In the genomic region with DNA sequence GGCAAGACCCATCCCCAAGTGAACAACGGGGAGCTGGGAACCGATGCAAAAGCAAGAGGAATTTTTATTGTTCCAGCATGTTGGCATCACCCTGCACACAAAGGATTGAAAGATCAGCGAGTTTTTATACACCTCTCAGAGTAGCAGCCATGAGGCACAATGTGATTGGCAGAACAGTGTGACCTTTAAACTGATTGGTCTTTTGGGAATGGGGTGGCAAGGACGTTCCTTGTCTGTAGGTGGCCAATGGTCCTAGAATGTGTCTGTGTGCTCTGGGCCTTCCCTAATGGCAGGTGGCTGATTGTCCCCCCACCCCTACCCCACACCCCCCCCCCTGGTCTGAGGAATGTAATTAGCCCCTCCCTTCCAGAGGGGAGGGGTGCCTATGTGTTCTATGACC, we compare ENCODE assay signal across 28 mouse cellular contexts. TPM values are rescaled to one million over a fixed set of nuclear protein-coding genes. Genes with fewer than 3 reads are reported as not detected.
DNase-seq lines count a peak whose midpoint lies in the region; ATAC-seq and TF ChIP-seq lines count a peak whose summit lies in the region.
"Had no signal": no experiment of that assay in that cellular context is flagged by ENCODE, and none has a peak within 500 bp of the region (broad histone marks: within the 10 kb centered on the region; RNA-seq: fewer than 3 reads in every experiment).

No protein-coding gene starts in this region.

- H3K9me3 ChIP-seq in ES-Bruce4 (replicated peaks; ENCODE audit: control insufficient read depth, insufficient read depth, low read length, poor library complexity, severe bottlenecking): no peaks in the 10 kb centered on the region
- H3K9me3 ChIP-seq: G1E had no signal

- peaks cover 19% of the 10 kb centered on the region for H3K4me1 ChIP-seq in ES-Bruce4 (ENCODE audit: control insufficient read depth, insufficient read depth, low read length)
- 0 out of 2 replicates have a peak, but pooled peaks cover 4% of the 10 kb centered on the region for H3K4me1 ChIP-seq in kidney, adult 2 months (ENCODE audit: control insufficient read depth, insufficient read depth, low read length)

- TF ChIP-seq POLR2A in ES-Bruce4 (IDR thresholded peaks at IDR 0.05; ENCODE audit: insufficient read depth, low read length): no peak
- no peak for TF ChIP-seq POLR2A in kidney, adult 2 months (IDR thresholded peaks at IDR 0.05; ENCODE audit: low read depth, low read length)

- H3K36me3 ChIP-seq in ES-Bruce4 (ENCODE audit: control insufficient read depth, insufficient read depth, low read length, poor library complexity, severe bottlenecking): no peaks in the 10 kb centered on the region
- no peaks in the 10 kb centered on the region for H3K36me3 ChIP-seq in kidney, adult 2 months (ENCODE audit: control insufficient read depth, insufficient read depth, low read length)
- H3K36me3 ChIP-seq: G1E had no signal

- peak; percentile 65 for DNase-seq in ES-CJ7 (ENCODE audit: low read depth, low spot score)
- DNase-seq in R1 (ENCODE audit: low read depth, low spot score): peak; percentile 87
- peak; percentile 74 for DNase-seq in ZHBTc4 (ENCODE audit: low read depth, low spot score)
- no peak for DNase-seq in thymus, postnatal 10 days (ENCODE audit: low spot score in 2 of 2)
- no peak for DNase-seq in MN1 (ENCODE audit: low spot score)
- no peak for DNase-seq in kidney, adult 2 months
- DNase-seq: adrenal gland, adult 2 months; adrenal gland, adult 8-10 months; adrenal gland, postnatal 10 days; adrenal gland, postnatal 14 days; adrenal gland, postnatal 25 days; adrenal gland, postnatal 36 days; B cell, adult 2 months; cerebellum, adult 11 months; cerebellum, adult 11-12 months; cerebellum, adult 18-20 months; cerebellum, adult 2 months; cerebellum, adult 8-10 months; cerebellum, adult 9-10 months; cerebellum, adult 9-11 months had no signal

- 89% methylated on average over 4 of the region's 4 CpGs for WGBS in kidney, adult 2 months

- no peak overlapping the region for H3K9ac ChIP-seq in ES-Bruce4 (ENCODE audit: low read depth, poor library complexity, severe bottlenecking)

- no peak for TF ChIP-seq CTCF in ES-Bruce4 (IDR thresholded peaks at IDR 0.05; ENCODE audit: low read depth, low read length)
- no peak for TF ChIP-seq CTCF in kidney, adult 2 months (conservative IDR thresholded peaks at IDR 0.05; ENCODE audit: insufficient read depth, insufficient read length, low read depth, low read length)

- TF ChIP-seq EP300 in ES-Bruce4 (IDR thresholded peaks at IDR 0.05; ENCODE audit: insufficient read depth, low read depth, low read length): no peak

- H3K27ac ChIP-seq in ES-Bruce4 (ENCODE audit: insufficient read depth, low read length): peak overlapping the region; percentile 41; the same call in 1 of the 2 replicates
- H3K27ac ChIP-seq in kidney, adult 2 months (ENCODE audit: insufficient read depth, low read depth, low read length): no peak overlapping the region

- H3K27me3 ChIP-seq in ES-Bruce4 (ENCODE audit: control insufficient read depth, insufficient read depth, low read length, poor library complexity, severe bottlenecking): no peaks in the 10 kb centered on the region
- no peaks in the 10 kb centered on the region for H3K27me3 ChIP-seq in kidney, adult 2 months (replicated peaks; ENCODE audit: control insufficient read depth, insufficient read depth, low read length)
- H3K27me3 ChIP-seq: CH12.LX, Patski had no signal

- no peak overlapping the region for H3K4me3 ChIP-seq in ES-Bruce4 (ENCODE audit: low read depth, low read length)
- no peak overlapping the region for H3K4me3 ChIP-seq in kidney, adult 2 months (ENCODE audit: insufficient read depth, low read depth, low read length)

- ATAC-seq in inflammation-experienced regulatory T-cells, adult 6 months: no peak
- ATAC-seq: activated CD4-positive, CD25-positive, alpha-beta regulatory T cell, adult 4 months; CD4-positive, CD25-positive, alpha-beta regulatory T cell, adult 4 months; Patski had no signal

RNA-seq across cellular contexts. Expression of gene Glrp1, which starts 50.7 kb away (rescaled TPM):
- not detected in 2 replicates for polyA plus RNA-seq in ES-Bruce4 (2011; ENCODE audit: insufficient read depth, insufficient read length, low read depth, missing spikeins)
- polyA plus RNA-seq in kidney, adult 2 months (2012; rRNA removed): not detected in 2 replicates
- polyA plus RNA-seq in inflammation-experienced regulatory T-cells, adult 6 months (2017; shearing (Covaris generic)): not detected
- polyA plus RNA-seq: activated CD4-positive, CD25-positive, alpha-beta regulatory T cell, adult 4 months; adrenal gland, adult 2 months; CD4-positive, CD25-positive, alpha-beta regulatory T cell, adult 4 months; G1E; Patski had no signal

RNA-seq across cellular contexts. Expression of gene Spp2, which starts 52.4 kb away (rescaled TPM):
- not detected in 2 replicates for polyA plus RNA-seq in ES-Bruce4 (2011; ENCODE audit: insufficient read depth, insufficient read length, low read depth, missing spikeins)
- 1,106 and 1,181 TPM in 2 replicates for polyA plus RNA-seq in kidney, adult 2 months (2012; rRNA removed)
- polyA plus RNA-seq in inflammation-experienced regulatory T-cells, adult 6 months (2017; shearing (Covaris generic)): not detected
- polyA plus RNA-seq: activated CD4-positive, CD25-positive, alpha-beta regulatory T cell, adult 4 months; C2C12; CD4-positive, CD25-positive, alpha-beta regulatory T cell, adult 4 months; G1E had no signal

Comparison
In these comparisons a context has a peak if more than half of its experiments do, and no peak if none do; other contexts are left out.
1. DNase-seq: peak in ES-CJ7 (single experiment), R1 (single experiment) and ZHBTc4 (single experiment); none in thymus, postnatal 10 days (0 of 2), MN1 (single experiment) and kidney, adult 2 months (single experiment).
2. RNA of gene Spp2, which starts 52.4 kb away (polyA plus RNA-seq): 1,106 to 1,181 TPM in kidney, adult 2 months; not detected in ES-Bruce4 and not detected in inflammation-experienced regulatory T-cells, adult 6 months; every median in the first group is over 1,000 times any median in the second.